Mouse (Mus musculus) erythroblast, embryonic 14.5 days (primary cell): ENCODE data around the gene Thbs3.

ENCODE experiments used
- GATA1 ChIP-seq: IDR thresholded peaks from 2 replicates; pipeline ENCODE4 v1.6.1; 2012; ENCODE audit warnings: low read length, inconsistent platforms, mixed read lengths
- TAL1 ChIP-seq: IDR thresholded peaks from 3 replicates; pipeline ENCODE4 v1.6.1; 2012; ENCODE audit warnings: low read length, inconsistent platforms, mixed read lengths

DNA sequence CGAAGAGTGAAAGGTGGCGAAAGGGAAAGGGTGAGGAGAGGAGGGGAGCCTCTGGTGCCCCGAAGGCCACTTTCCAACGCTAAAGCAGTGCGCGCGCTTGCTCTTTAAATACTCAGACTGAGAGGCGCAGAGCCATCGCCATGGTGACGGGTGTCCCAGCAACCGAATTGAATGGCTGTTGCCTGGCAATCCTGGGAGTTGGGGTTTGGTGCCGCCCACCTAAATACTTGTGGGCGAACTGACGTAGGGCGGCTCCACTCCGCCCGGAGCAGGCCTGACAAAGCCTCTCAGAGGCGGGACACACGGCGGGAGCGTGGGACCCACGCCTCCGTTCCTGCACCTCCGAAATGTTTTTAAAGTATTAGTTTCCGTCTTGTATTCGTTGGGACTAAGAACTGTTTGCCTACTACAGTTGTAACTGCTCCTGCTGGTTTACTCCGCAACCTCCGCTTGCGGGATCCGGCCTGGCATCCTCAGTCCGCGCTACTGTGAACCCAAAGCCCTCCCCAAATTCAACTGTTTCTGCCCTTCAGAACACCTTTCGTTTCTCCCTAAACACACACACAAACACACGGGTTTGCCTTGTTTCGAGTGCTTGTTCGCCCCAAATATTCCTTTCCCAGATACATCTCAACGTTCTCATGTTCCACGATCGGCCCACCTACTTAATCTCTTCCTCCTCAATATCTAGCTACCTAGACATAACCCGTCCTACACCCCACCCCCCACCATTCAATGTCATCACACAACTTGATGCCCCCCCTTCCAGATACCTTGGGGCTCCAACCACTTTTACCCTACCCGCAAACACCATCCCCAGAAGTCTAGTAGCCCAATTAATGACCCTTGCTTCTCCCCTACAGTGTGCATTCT, 12.6 kb downstream of the Thbs3 start:
- TF ChIP-seq TAL1 (no peak), GATA1 (no peak)
